Mouse (Mus musculus): ENCODE measurements around the gene Tifa. TPM values are rescaled to one million over a fixed set of nuclear protein-coding genes. Genes with fewer than 3 reads are reported as not detected.

Tifa gene
- polyA plus RNA-seq, 1 experiment from 2014 or later, result 27.4 TPM

- Histone ChIP-seq H3K9me3 (ENCODE audit: control insufficient read depth, low read length) (no peaks in the 10 kb centered on the region), H3K4me3 (ENCODE audit: low read length) (no peak overlapping the region), H3K4me1 (ENCODE audit: control insufficient read depth, insufficient read depth, low read length) (peaks cover 8% of the 10 kb centered on the region; the same call in 1 of the 2 replicates), H3K4me2 (ENCODE audit: low read depth, low read length) (no peak overlapping the region), H3K27ac (ENCODE audit: low read length) (peak overlapping the region; percentile 70), H3K36me3 (ENCODE audit: control insufficient read depth, insufficient read depth, low read length) (peaks cover 6% of the 10 kb centered on the region), H3K9ac (ENCODE audit: low read depth, low read length) (no peak overlapping the region), H3K27me3 (replicated peaks; ENCODE audit: control insufficient read depth, insufficient read depth, low read length) (no peaks in the 10 kb centered on the region)
- peak; percentile 92 for ATAC-seq
- WGBS, result 65% methylated on average over 11 of the region's 11 CpGs
These were observed 29.4 kb downstream of the Tifa start for GRCm38 (mm10) chr3:127818694-127819663.

GRCm38 (mm10) chr3:127820400-127820799, 30.8 kb downstream of the Tifa start:
- peaks cover 6% of the 10 kb centered on the region for H3K36me3 ChIP-seq (ENCODE audit: control insufficient read depth, insufficient read depth, low read length)
- H3K9ac ChIP-seq (ENCODE audit: low read depth, low read length), result peak overlapping the region; percentile 40; the same call in 1 of the 2 replicates
- ATAC-seq, result no peak
- H3K4me2 ChIP-seq (ENCODE audit: low read depth, low read length), result no peak overlapping the region
- no peaks in the 10 kb centered on the region for H3K27me3 ChIP-seq (replicated peaks; ENCODE audit: control insufficient read depth, insufficient read depth, low read length)
- H3K4me1 ChIP-seq (ENCODE audit: control insufficient read depth, insufficient read depth, low read length), result peaks cover 8% of the 10 kb centered on the region; the same call in 1 of the 2 replicates
- no peak overlapping the region for H3K27ac ChIP-seq (ENCODE audit: low read length)
- WGBS, result 78% methylated on average over 1 of the region's 1 CpGs
- H3K9me3 ChIP-seq (ENCODE audit: control insufficient read depth, low read length), result no peaks in the 10 kb centered on the region
- no peak overlapping the region for H3K4me3 ChIP-seq (ENCODE audit: low read length)

- no peaks in the 10 kb centered on the region for H3K9me3 ChIP-seq (ENCODE audit: control insufficient read depth, low read length)
- H3K27me3 ChIP-seq (replicated peaks; ENCODE audit: control insufficient read depth, insufficient read depth, low read length), result no peaks in the 10 kb centered on the region
- 82% methylated on average over 5 of the region's 5 CpGs for WGBS
- no peak overlapping the region for H3K4me2 ChIP-seq (ENCODE audit: low read depth, low read length)
- H3K36me3 ChIP-seq (ENCODE audit: control insufficient read depth, insufficient read depth, low read length), result peaks cover 6% of the 10 kb centered on the region
- H3K9ac ChIP-seq (ENCODE audit: low read depth, low read length), result no peak overlapping the region
- ATAC-seq, result no peak
- H3K4me1 ChIP-seq (ENCODE audit: control insufficient read depth, insufficient read depth, low read length), result peaks cover 8% of the 10 kb centered on the region; the same call in 1 of the 2 replicates
- no peak overlapping the region for H3K4me3 ChIP-seq (ENCODE audit: low read length)
- no peak overlapping the region for H3K27ac ChIP-seq (ENCODE audit: low read length)
These were observed 31.6 kb downstream of the Tifa start for GRCm38 (mm10) chr3:127821209-127821608.

GRCm38 (mm10) chr3:127823886-127824863, 34.6 kb downstream of the Tifa start:
- Histone ChIP-seq H3K4me1 (ENCODE audit: control insufficient read depth, insufficient read depth, low read length) (peaks cover 13% of the 10 kb centered on the region), H3K9ac (ENCODE audit: low read depth, low read length) (no peak overlapping the region), H3K9me3 (ENCODE audit: control insufficient read depth, low read length) (no peaks in the 10 kb centered on the region), H3K4me3 (ENCODE audit: low read length) (no peak overlapping the region), H3K27me3 (replicated peaks; ENCODE audit: control insufficient read depth, insufficient read depth, low read length) (no peaks in the 10 kb centered on the region), H3K36me3 (ENCODE audit: control insufficient read depth, insufficient read depth, low read length) (peaks cover 6% of the 10 kb centered on the region; the same call in 1 of the 2 replicates), H3K4me2 (ENCODE audit: low read depth, low read length) (no peak overlapping the region), H3K27ac (ENCODE audit: low read length) (no peak overlapping the region)
- no peak for ATAC-seq
- 80% methylated on average over 17 of the region's 17 CpGs for WGBS

GRCm38 (mm10) chr3:127826503-127826902, 36.9 kb downstream of the Tifa start:
- Histone ChIP-seq H3K36me3 (ENCODE audit: control insufficient read depth, insufficient read depth, low read length) (0 out of 2 replicates have a peak, but pooled peaks cover 2% of the 10 kb centered on the region), H3K9me3 (ENCODE audit: control insufficient read depth, low read length) (no peaks in the 10 kb centered on the region), H3K9ac (ENCODE audit: low read depth, low read length) (no peak overlapping the region), H3K27me3 (replicated peaks; ENCODE audit: control insufficient read depth, insufficient read depth, low read length) (no peaks in the 10 kb centered on the region), H3K4me3 (ENCODE audit: low read length) (no peak overlapping the region), H3K4me1 (ENCODE audit: control insufficient read depth, insufficient read depth, low read length) (peaks cover 13% of the 10 kb centered on the region), H3K27ac (ENCODE audit: low read length) (0 out of 2 replicates have a peak overlapping the region, but pooled peaks have one; percentile 38), H3K4me2 (ENCODE audit: low read depth, low read length) (no peak overlapping the region)
- no peak for ATAC-seq
- 76% methylated on average over 7 of the region's 7 CpGs for WGBS

GRCm38 (mm10) chr3:127827123-127827522, 37.5 kb downstream of the Tifa start:
- 24% methylated on average over 7 of the region's 7 CpGs for WGBS
- Histone ChIP-seq H3K4me1 (ENCODE audit: control insufficient read depth, insufficient read depth, low read length) (peaks cover 13% of the 10 kb centered on the region), H3K36me3 (ENCODE audit: control insufficient read depth, insufficient read depth, low read length) (no peaks in the 10 kb centered on the region), H3K4me2 (ENCODE audit: low read depth, low read length) (no peak overlapping the region; the same call in 1 of the 2 replicates), H3K27ac (ENCODE audit: low read length) (peak overlapping the region; percentile 38; the same call in 1 of the 2 replicates), H3K9me3 (ENCODE audit: control insufficient read depth, low read length) (no peaks in the 10 kb centered on the region), H3K4me3 (ENCODE audit: low read length) (no peak overlapping the region), H3K9ac (ENCODE audit: low read depth, low read length) (0 out of 2 replicates have a peak overlapping the region, but pooled peaks have one; percentile 47), H3K27me3 (replicated peaks; ENCODE audit: control insufficient read depth, insufficient read depth, low read length) (no peaks in the 10 kb centered on the region)
- peak; percentile 40 for ATAC-seq

GRCm38 (mm10) chr3:127830183-127830582, 40.6 kb downstream of the Tifa start:
- H3K4me2 ChIP-seq (ENCODE audit: low read depth, low read length), result no peak overlapping the region; the same call in 1 of the 2 replicates
- H3K9ac ChIP-seq (ENCODE audit: low read depth, low read length), result no peak overlapping the region
- H3K36me3 ChIP-seq (ENCODE audit: control insufficient read depth, insufficient read depth, low read length), result no peaks in the 10 kb centered on the region
- whole genome bisulfite sequencing, result 69% methylated on average over 10 of the region's 10 CpGs
- H3K4me1 ChIP-seq (ENCODE audit: control insufficient read depth, insufficient read depth, low read length), result peaks cover 25% of the 10 kb centered on the region
- no peak overlapping the region for H3K4me3 ChIP-seq (ENCODE audit: low read length)
- ATAC-seq, result peak; percentile 79
- H3K27ac ChIP-seq (ENCODE audit: low read length), result peak overlapping the region; percentile 55; the same call in 1 of the 2 replicates
- H3K9me3 ChIP-seq (ENCODE audit: control insufficient read depth, low read length), result no peaks in the 10 kb centered on the region
- H3K27me3 ChIP-seq (replicated peaks; ENCODE audit: control insufficient read depth, insufficient read depth, low read length), result no peaks in the 10 kb centered on the region

GRCm38 (mm10) chr3:127831079-127831478, 41.5 kb downstream of the Tifa start:
- ATAC-seq, result peak; percentile 26
- WGBS, result 49% methylated on average over 6 of the region's 6 CpGs
- H3K27me3 ChIP-seq (replicated peaks; ENCODE audit: control insufficient read depth, insufficient read depth, low read length), result no peaks in the 10 kb centered on the region
- H3K4me1 ChIP-seq (ENCODE audit: control insufficient read depth, insufficient read depth, low read length), result peaks cover 32% of the 10 kb centered on the region
- H3K4me3 ChIP-seq (ENCODE audit: low read length), result no peak overlapping the region
- H3K4me2 ChIP-seq (ENCODE audit: low read depth, low read length), result no peak overlapping the region
- no peaks in the 10 kb centered on the region for H3K9me3 ChIP-seq (ENCODE audit: control insufficient read depth, low read length)
- no peak overlapping the region for H3K9ac ChIP-seq (ENCODE audit: low read depth, low read length)
- no peaks in the 10 kb centered on the region for H3K36me3 ChIP-seq (ENCODE audit: control insufficient read depth, insufficient read depth, low read length)
- peak overlapping the region; percentile 25; the same call in 1 of the 2 replicates for H3K27ac ChIP-seq (ENCODE audit: low read length)

Data from intestine, embryonic 16.5 days (tissue).